Mouse (Mus musculus): ENCODE data around the gene Pex7. TPM values are rescaled to one million over a fixed set of nuclear protein-coding genes. Genes with fewer than 3 reads are reported as not detected.

Pex7 gene
- polyA plus RNA-seq (2016; fragmentation: Nextera tagmentation; extraction: Ambion mirVana), result 31.6 and 41.5 TPM in 2 replicates

GRCm38 (mm10) chr10:19907246-19907804 is at the start of gene Pex7:
Gene Pex7, minus strand, starts transcription at chr10:19907689.
- H3K27ac ChIP-seq, result peak within 1 kb of the TSS; percentile 99
- no peaks in the 10 kb centered on the region for H3K36me3 ChIP-seq
- under 1% methylated on average over 60 of the region's 60 CpGs for WGBS
- no peaks in the 10 kb centered on the region for H3K4me1 ChIP-seq
- H3K4me3 ChIP-seq, result peak within 1 kb of the TSS; percentile 76
- H3K9me3 ChIP-seq, result no peaks in the 10 kb centered on the region
- no peaks in the 10 kb centered on the region for H3K27me3 ChIP-seq (ENCODE audit: insufficient read depth, poor library complexity, severe bottlenecking)
- peak; percentile 94 for DNase-seq (ENCODE audit: low spot score)

DNA sequence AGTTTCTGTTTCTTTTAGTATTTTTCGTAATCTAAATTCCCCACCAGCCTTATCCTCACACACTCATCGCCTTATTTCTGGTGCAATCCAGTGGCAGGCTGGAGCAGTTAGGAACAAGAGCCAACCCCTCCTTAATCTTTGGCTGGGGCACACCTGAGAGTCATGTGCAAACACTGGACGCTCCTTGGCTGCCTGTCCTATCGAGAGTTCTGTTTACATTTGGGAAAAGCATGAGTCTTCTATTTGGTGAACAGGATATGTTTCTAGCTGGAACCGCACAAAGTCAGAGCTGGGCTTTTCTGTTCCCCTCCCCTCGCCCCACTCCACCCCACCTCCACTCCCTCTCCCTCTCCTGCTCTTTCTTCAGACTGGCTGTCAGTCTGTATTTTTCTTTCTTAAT is 49.3 kb upstream of the Pex7 start:
- Histone ChIP-seq H3K27me3 (ENCODE audit: insufficient read depth, poor library complexity, severe bottlenecking) (no peaks in the 10 kb centered on the region), H3K4me1 (peaks cover 46% of the 10 kb centered on the region), H3K27ac (0 out of 2 replicates have a peak overlapping the region, but pooled peaks have one; percentile 29), H3K4me3 (peak overlapping the region; percentile 9; the same call in 1 of the 2 replicates), H3K9me3 (no peaks in the 10 kb centered on the region), H3K36me3 (no peaks in the 10 kb centered on the region)
- no peak for DNase-seq (ENCODE audit: low spot score)
- 50% methylated on average over 6 of the region's 6 CpGs for WGBS

DNA sequence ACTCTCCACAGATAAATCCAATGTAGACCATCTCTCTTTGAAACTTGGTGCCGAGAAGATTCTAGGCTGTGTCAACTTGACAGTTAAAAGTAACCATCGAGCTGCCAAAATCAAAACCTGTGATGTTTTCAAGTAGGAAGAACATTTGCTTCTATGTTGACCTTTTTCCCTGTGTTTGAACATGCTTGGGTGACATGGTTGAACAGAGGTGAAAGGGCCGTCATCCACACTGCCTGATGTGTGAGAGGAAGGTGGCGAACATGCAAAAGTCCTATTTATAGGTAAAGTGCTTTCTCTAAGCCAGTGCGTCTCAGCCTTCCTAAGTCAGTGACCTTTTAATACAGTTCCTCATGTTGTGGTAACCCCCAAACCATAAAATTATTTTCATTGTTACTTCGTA is 48.3 kb upstream of the Pex7 start:
- 70% methylated on average over 6 of the region's 6 CpGs for WGBS
- no peaks in the 10 kb centered on the region for H3K9me3 ChIP-seq
- DNase-seq (ENCODE audit: low spot score), result no peak
- no peaks in the 10 kb centered on the region for H3K27me3 ChIP-seq (ENCODE audit: insufficient read depth, poor library complexity, severe bottlenecking)
- H3K4me1 ChIP-seq, result peaks cover 46% of the 10 kb centered on the region
- H3K4me3 ChIP-seq, result no peak overlapping the region
- H3K36me3 ChIP-seq, result peaks cover 2% of the 10 kb centered on the region; the same call in 1 of the 2 replicates
- H3K27ac ChIP-seq, result no peak overlapping the region

DNA sequence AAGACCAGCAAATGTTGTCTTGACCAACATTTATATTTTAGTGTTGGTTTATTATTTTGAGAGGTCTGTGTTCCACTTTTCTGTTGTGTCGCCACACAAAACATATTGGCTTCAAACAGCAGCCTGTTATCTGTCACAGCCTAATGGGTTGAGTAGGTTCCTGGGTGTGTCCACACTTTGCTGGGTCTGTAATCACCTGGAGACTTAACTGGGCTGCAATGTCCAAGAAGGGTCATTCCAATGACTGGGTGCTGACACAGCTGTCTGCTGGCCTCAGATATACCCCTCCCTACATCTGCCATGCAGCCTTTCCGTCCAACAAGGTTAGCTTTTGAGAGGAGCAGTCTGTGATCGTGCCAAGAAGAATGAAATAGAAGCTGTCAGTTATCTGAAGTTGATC is 47.1 kb upstream of the Pex7 start:
- H3K27ac ChIP-seq, result no peak overlapping the region
- no peak for DNase-seq (ENCODE audit: low spot score)
- no peak overlapping the region for H3K4me3 ChIP-seq
- no peaks in the 10 kb centered on the region for H3K27me3 ChIP-seq (ENCODE audit: insufficient read depth, poor library complexity, severe bottlenecking)
- peaks cover 46% of the 10 kb centered on the region for H3K4me1 ChIP-seq
- WGBS, result 67% methylated on average over 3 of the region's 3 CpGs
- no peaks in the 10 kb centered on the region for H3K9me3 ChIP-seq
- peaks cover 3% of the 10 kb centered on the region; the same call in 1 of the 2 replicates for H3K36me3 ChIP-seq

GRCm38 (mm10) chr10:19953032-19953761 is 45.7 kb upstream of the Pex7 start:
- Histone ChIP-seq H3K4me3 (no peak overlapping the region), H3K9me3 (no peaks in the 10 kb centered on the region), H3K4me1 (peaks cover 46% of the 10 kb centered on the region), H3K36me3 (peaks cover 3% of the 10 kb centered on the region; the same call in 1 of the 2 replicates), H3K27me3 (ENCODE audit: insufficient read depth, poor library complexity, severe bottlenecking) (no peaks in the 10 kb centered on the region), H3K27ac (no peak overlapping the region)
- no peak for DNase-seq (ENCODE audit: low spot score)
- WGBS, result 90% methylated on average over 11 of the region's 11 CpGs

- Histone ChIP-seq H3K36me3 (peaks cover 3% of the 10 kb centered on the region; the same call in 1 of the 2 replicates), H3K9me3 (no peaks in the 10 kb centered on the region), H3K4me1 (peaks cover 11% of the 10 kb centered on the region), H3K4me3 (no peak overlapping the region), H3K27ac (no peak overlapping the region), H3K27me3 (ENCODE audit: insufficient read depth, poor library complexity, severe bottlenecking) (no peaks in the 10 kb centered on the region)
- DNase-seq (ENCODE audit: low spot score), result peak; percentile 70
- WGBS, result 93% methylated on average over 4 of the region's 4 CpGs
Observed at GRCm38 (mm10) chr10:19949106-19949505, 41.6 kb upstream of the Pex7 start.

DNA sequence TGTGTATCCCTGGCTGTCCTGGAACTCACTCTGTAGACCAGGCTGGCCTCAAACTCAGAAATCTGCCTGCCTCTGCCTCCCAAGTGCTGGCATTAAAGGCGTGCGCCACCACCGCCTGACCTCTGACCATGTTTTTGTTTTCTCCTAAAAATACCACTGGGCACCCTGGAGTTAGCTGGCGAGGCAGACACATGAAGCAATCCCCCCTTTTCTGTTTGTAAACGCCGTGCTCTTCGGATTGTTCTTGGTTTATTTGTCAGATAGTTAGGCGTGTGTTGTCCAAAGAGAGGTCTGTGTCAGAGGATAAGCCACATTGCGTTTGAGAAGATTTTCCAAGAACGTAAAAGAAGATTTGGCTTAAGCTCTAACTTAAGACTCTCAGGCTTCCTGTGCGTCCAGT is 40.9 kb upstream of the Pex7 start:
- peak; percentile 67 for DNase-seq (ENCODE audit: low spot score)
- Histone ChIP-seq H3K36me3 (peaks cover 3% of the 10 kb centered on the region; the same call in 1 of the 2 replicates), H3K4me3 (no peak overlapping the region), H3K27ac (no peak overlapping the region), H3K27me3 (ENCODE audit: insufficient read depth, poor library complexity, severe bottlenecking) (no peaks in the 10 kb centered on the region), H3K9me3 (no peaks in the 10 kb centered on the region), H3K4me1 (peaks cover 7% of the 10 kb centered on the region)
- 92% methylated on average over 11 of the region's 11 CpGs for WGBS

- H3K36me3 ChIP-seq, result peaks cover 3% of the 10 kb centered on the region; the same call in 1 of the 2 replicates
- 82% methylated on average over 5 of the region's 5 CpGs for WGBS
Observed at GRCm38 (mm10) chr10:19947901-19948300, 40.4 kb upstream of the Pex7 start.

DNA sequence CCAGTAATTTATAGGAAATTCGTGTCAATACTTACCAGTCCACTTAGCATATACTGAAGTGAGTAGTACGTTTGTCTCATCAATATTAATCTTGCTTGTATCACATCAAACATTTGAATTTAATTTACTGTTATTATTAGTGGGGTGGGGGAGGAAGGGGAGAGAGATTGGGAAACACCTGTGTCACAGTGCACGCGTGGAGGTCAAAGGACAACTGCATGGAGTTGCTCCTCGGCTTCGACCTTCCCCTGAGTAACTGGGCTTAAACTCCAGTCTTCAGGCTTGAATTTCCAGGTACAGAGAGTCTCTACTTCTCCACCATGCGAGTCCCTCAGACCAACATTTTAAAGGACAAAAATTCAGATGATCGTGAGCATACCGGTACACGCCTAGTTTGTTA is 40.0 kb upstream of the Pex7 start:
- H3K4me3 ChIP-seq, result no peak overlapping the region
- DNase-seq (ENCODE audit: low spot score), result peak; percentile 53
- no peaks in the 10 kb centered on the region for H3K4me1 ChIP-seq
- H3K36me3 ChIP-seq, result peaks cover 3% of the 10 kb centered on the region; the same call in 1 of the 2 replicates
- no peak overlapping the region for H3K27ac ChIP-seq
- WGBS, result 93% methylated on average over 10 of the region's 10 CpGs
- no peaks in the 10 kb centered on the region for H3K27me3 ChIP-seq (ENCODE audit: insufficient read depth, poor library complexity, severe bottlenecking)
- H3K9me3 ChIP-seq, result no peaks in the 10 kb centered on the region

More at GRCm38 (mm10) chr10:19947901-19948300, 40.4 kb upstream of the Pex7 start:
- Histone ChIP-seq H3K4me3 (no peak overlapping the region), H3K27me3 (ENCODE audit: insufficient read depth, poor library complexity, severe bottlenecking) (no peaks in the 10 kb centered on the region), H3K4me1 (peaks cover 2% of the 10 kb centered on the region; the same call in 1 of the 2 replicates), H3K27ac (no peak overlapping the region), H3K9me3 (no peaks in the 10 kb centered on the region)
- peak; percentile 55 for DNase-seq (ENCODE audit: low spot score)

- Histone ChIP-seq H3K27ac (no peak overlapping the region), H3K27me3 (ENCODE audit: insufficient read depth, poor library complexity, severe bottlenecking) (no peaks in the 10 kb centered on the region), H3K9me3 (no peaks in the 10 kb centered on the region), H3K4me3 (no peak overlapping the region), H3K4me1 (no peaks in the 10 kb centered on the region), H3K36me3 (peaks cover 3% of the 10 kb centered on the region; the same call in 1 of the 2 replicates)
- WGBS, result 86% methylated on average over 6 of the region's 6 CpGs
- DNase-seq (ENCODE audit: low spot score), result peak; percentile 38
Observed at GRCm38 (mm10) chr10:19946644-19947043, 39.2 kb upstream of the Pex7 start.

DNA sequence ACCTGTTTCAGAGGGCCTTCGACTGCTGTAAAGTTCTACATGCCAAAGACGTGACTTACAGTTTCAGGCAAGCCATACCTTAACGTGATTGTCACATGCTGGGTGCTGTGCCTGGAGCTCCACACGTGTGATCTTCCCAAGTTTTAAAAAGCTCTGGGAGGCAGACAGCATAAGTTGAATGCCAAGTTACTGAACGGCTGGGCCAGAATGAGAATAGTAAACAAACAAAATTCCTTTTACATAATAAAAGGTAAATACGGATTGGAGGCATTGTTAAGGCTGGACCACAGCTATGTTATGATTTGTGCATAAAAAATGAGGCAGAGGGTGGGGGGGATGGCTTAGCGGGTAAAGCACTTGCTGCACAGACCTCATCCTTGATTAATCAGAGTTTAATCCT is 38.2 kb upstream of the Pex7 start:
- Histone ChIP-seq H3K9me3 (no peaks in the 10 kb centered on the region), H3K27me3 (ENCODE audit: insufficient read depth, poor library complexity, severe bottlenecking) (no peaks in the 10 kb centered on the region), H3K4me3 (no peak overlapping the region), H3K27ac (no peak overlapping the region), H3K36me3 (no peaks in the 10 kb centered on the region), H3K4me1 (peaks cover 4% of the 10 kb centered on the region; the same call in 1 of the 2 replicates)
- WGBS, result 87% methylated on average over 7 of the region's 7 CpGs
- DNase-seq (ENCODE audit: low spot score), result peak; percentile 57

DNA sequence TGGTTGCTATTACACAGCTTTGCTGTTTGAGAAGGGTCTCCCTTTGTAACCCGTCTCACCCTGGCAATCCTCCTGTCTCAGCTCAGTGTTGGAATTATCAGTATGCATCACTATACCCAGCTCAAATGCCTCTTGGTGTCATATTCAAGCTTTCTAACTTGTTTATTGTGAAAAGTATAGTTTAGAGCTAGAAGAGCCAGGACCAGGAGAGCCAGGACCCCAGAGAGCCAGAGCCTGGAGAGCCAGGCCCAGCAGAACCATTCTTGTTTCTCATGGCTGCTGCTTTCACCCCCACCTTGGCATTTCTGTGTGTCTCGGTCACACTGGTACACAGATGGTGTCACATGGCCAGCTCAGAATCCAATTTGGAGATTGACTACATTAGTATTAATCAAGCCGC is 35.1 kb upstream of the Pex7 start:
- DNase-seq (ENCODE audit: low spot score), result peak; percentile 52
- H3K9me3 ChIP-seq, result no peaks in the 10 kb centered on the region
- H3K4me1 ChIP-seq, result peaks cover 23% of the 10 kb centered on the region
- H3K36me3 ChIP-seq, result no peaks in the 10 kb centered on the region
- H3K27me3 ChIP-seq (ENCODE audit: insufficient read depth, poor library complexity, severe bottlenecking), result no peaks in the 10 kb centered on the region
- WGBS, result 90% methylated on average over 3 of the region's 3 CpGs
- H3K27ac ChIP-seq, result no peak overlapping the region
- no peak overlapping the region for H3K4me3 ChIP-seq

DNA sequence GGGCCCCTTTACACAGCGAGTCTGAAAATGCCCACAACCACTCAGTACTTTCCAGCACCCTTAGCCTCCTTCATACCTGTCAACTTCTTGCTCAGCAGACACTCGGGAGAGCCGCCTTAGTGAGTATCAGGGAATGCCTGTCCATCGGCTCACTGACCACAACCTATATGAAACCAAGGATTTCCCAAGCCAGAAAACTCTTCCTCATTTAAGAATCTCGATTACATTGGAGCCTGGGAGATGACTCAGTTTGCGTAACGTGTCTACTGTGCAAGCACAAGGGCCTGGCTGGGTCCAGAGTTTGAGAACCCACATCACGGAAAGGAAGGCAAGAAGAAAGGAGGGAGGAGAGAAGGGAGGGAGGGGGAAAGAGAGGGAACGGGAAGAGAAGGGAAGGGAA is 34.4 kb upstream of the Pex7 start:
- DNase-seq (ENCODE audit: low spot score), result peak; percentile 46

More for the DNA sequence above, 34.4 kb upstream of the Pex7 start:
- peaks cover 30% of the 10 kb centered on the region for H3K4me1 ChIP-seq
- no peak overlapping the region for H3K4me3 ChIP-seq
- H3K27ac ChIP-seq, result no peak overlapping the region
- no peaks in the 10 kb centered on the region for H3K27me3 ChIP-seq (ENCODE audit: insufficient read depth, poor library complexity, severe bottlenecking)
- WGBS, result 77% methylated on average over 9 of the region's 9 CpGs
- no peaks in the 10 kb centered on the region for H3K36me3 ChIP-seq
- no peaks in the 10 kb centered on the region for H3K9me3 ChIP-seq

Measured in heart, embryonic 10.5 days (tissue).